Mouse (Mus musculus) liver, embryonic 14.5 days (tissue): ENCODE measurements around the gene Olfr1415.

Source experiments
- CTCF ChIP-seq: IDR thresholded peaks from 2 replicates; pipeline ENCODE4 v1.5.1; 2016; ENCODE audit warnings: antibody characterized with exemption, low read depth, control low read depth
- EP300 ChIP-seq: IDR thresholded peaks from 2 replicates; pipeline ENCODE4 v1.6.1; 2016; ENCODE audit warnings: antibody characterized with exemption, low read depth

- TF ChIP-seq CTCF, result no peak
- no peak for TF ChIP-seq EP300
Observed at GRCm38 (mm10) chr1:92518561-92518960, 22.7 kb upstream of the Olfr1415 start, which contains the start of gene Olfr1414.
